Mouse (Mus musculus): Measurements from ENCODE around the gene Traf3ip2. TPM values are rescaled to one million over a fixed set of nuclear protein-coding genes. Genes with fewer than 3 reads are reported as not detected.

The Traf3ip2 gene
- polyA plus RNA-seq (2015; fragmentation: Nextera tagmentation; extraction: Ambion mirVana): 19.3 and 29.1 TPM in 2 replicates

GRCm38 (mm10) chr10:39612633-39612988, at the start of gene Traf3ip2:
Gene Traf3ip2, plus strand, starts transcription at chr10:39612934.

Other genes starting within 250 kb of the Traf3ip2 start
- 23.4 and 27.2 TPM in 2 replicates for gene Fyn, start 244.1 kb upstream of the Traf3ip2 start, polyA plus RNA-seq (2015; fragmentation: Nextera tagmentation; extraction: Ambion mirVana)
- 7.1 and 8.8 TPM in 2 replicates for gene Rev3l, start 119.2 kb downstream of the Traf3ip2 start, polyA plus RNA-seq (2015; fragmentation: Nextera tagmentation; extraction: Ambion mirVana)

Data from adrenal gland, postnatal 0 days (tissue).